Mouse (Mus musculus) hindbrain, embryonic 10.5 days (tissue): ENCODE measurements at regions not wholly inside any gene's neighbourhood (a gene's known extent, or its start where the extent isn't known, plus 50 kb on each side); places are given as distances from the start of the nearest gene placed in this dataset.

Experiments
- DNase-seq: peaks from one replicate; pipeline ENCODE4 v3.0.0-alpha.2; 2017; ENCODE audit warnings: low spot score
- H3K27ac ChIP-seq: fragments of 300-500 bp; sonication (generic); 2 replicates; pipeline ENCODE4 v1.5.1; 2016; ENCODE audit warnings: mild to moderate bottlenecking, moderate library complexity
- H3K27me3 ChIP-seq: fragments of 300-500 bp; sonication (generic); 2 replicates; pipeline ENCODE4 v1.6.1; 2016; ENCODE audit warnings: mild to moderate bottlenecking; ENCODE audit not compliant: poor library complexity, insufficient read depth, severe bottlenecking
- H3K36me3 ChIP-seq: fragments of 300-500 bp; sonication (generic); 2 replicates; pipeline ENCODE4 v1.6.1; 2016; ENCODE audit warnings: mild to moderate bottlenecking, moderate library complexity
- H3K4me1 ChIP-seq: fragments of 300-500 bp; sonication (generic); replicated peaks from 2 replicates; pipeline ENCODE4 v1.6.1; 2016; ENCODE audit warnings: mild to moderate bottlenecking
- H3K4me3 ChIP-seq: fragments of 300-500 bp; sonication (generic); 2 replicates; pipeline ENCODE4 v1.5.1; 2016; ENCODE audit warnings: mild to moderate bottlenecking, moderate library complexity
- H3K9me3 ChIP-seq: fragments of 300-500 bp; sonication (generic); 2 replicates; pipeline ENCODE4 v1.6.1; 2016; ENCODE audit warnings: mild to moderate bottlenecking, moderate library complexity
- WGBS: fragments of 180-500 bp; shearing (Covaris S2); methylation state at CpG from one replicate; pipeline ENCODE4 v1.1.7; 2016; 5-methylcytosine and 5-hydroxymethylcytosine counted together

GRCm38 (mm10) chr8:79505381-79505780 is 106.1 kb upstream of the Smad1 start:
- Histone ChIP-seq H3K27ac (no peak overlapping the region), H3K4me3 (no peak overlapping the region), H3K27me3 (no peaks in the 10 kb centered on the region), H3K9me3 (no peaks in the 10 kb centered on the region), H3K36me3 (no peaks in the 10 kb centered on the region), H3K4me1 (no peaks in the 10 kb centered on the region)
- WGBS = 83% methylated on average over 5 of the region's 5 CpGs
- no peak for DNase-seq

GRCm38 (mm10) chr8:79503906-79504305 is 104.6 kb upstream of the Smad1 start:
- Histone ChIP-seq H3K9me3 (no peaks in the 10 kb centered on the region), H3K27me3 (no peaks in the 10 kb centered on the region), H3K4me1 (no peaks in the 10 kb centered on the region), H3K36me3 (no peaks in the 10 kb centered on the region), H3K4me3 (no peak overlapping the region), H3K27ac (no peak overlapping the region)
- DNase-seq = no peak
- WGBS = 83% methylated on average over 2 of the region's 2 CpGs

- WGBS = 76% methylated on average over 4 of the region's 4 CpGs
- peaks cover 6% of the 10 kb centered on the region; the same call in 1 of the 2 replicates for H3K4me1 ChIP-seq
- no peaks in the 10 kb centered on the region for H3K36me3 ChIP-seq
- H3K27me3 ChIP-seq = no peaks in the 10 kb centered on the region
- no peaks in the 10 kb centered on the region for H3K9me3 ChIP-seq
- DNase-seq = no peak
- H3K27ac ChIP-seq = no peak overlapping the region
- H3K4me3 ChIP-seq = no peak overlapping the region
Observed at GRCm38 (mm10) chr8:79502062-79502461, 102.7 kb upstream of the Smad1 start.

- Histone ChIP-seq H3K27me3 (no peaks in the 10 kb centered on the region), H3K36me3 (no peaks in the 10 kb centered on the region), H3K9me3 (no peaks in the 10 kb centered on the region), H3K4me1 (peaks cover 6% of the 10 kb centered on the region; the same call in 1 of the 2 replicates), H3K4me3 (no peak overlapping the region), H3K27ac (no peak overlapping the region)
- WGBS = 88% methylated on average over 11 of the region's 11 CpGs
- no peak for DNase-seq
Observed at GRCm38 (mm10) chr8:79501238-79501637, 101.9 kb upstream of the Smad1 start.

- H3K9me3 ChIP-seq = no peaks in the 10 kb centered on the region
- H3K36me3 ChIP-seq = no peaks in the 10 kb centered on the region
- H3K4me3 ChIP-seq = no peak overlapping the region
- H3K27ac ChIP-seq = no peak overlapping the region
- peaks cover 6% of the 10 kb centered on the region; the same call in 1 of the 2 replicates for H3K4me1 ChIP-seq
- no peak for DNase-seq
- no peaks in the 10 kb centered on the region for H3K27me3 ChIP-seq
- WGBS = 86% methylated on average over 2 of the region's 2 CpGs
Observed at GRCm38 (mm10) chr8:79499258-79499657, 99.9 kb upstream of the Smad1 start.

- no peak overlapping the region for H3K27ac ChIP-seq
- WGBS = 74% methylated on average over 2 of the region's 2 CpGs
- no peak overlapping the region for H3K4me3 ChIP-seq
- H3K27me3 ChIP-seq = no peaks in the 10 kb centered on the region
- no peaks in the 10 kb centered on the region for H3K36me3 ChIP-seq
- no peak for DNase-seq
- H3K9me3 ChIP-seq = no peaks in the 10 kb centered on the region
- peaks cover 6% of the 10 kb centered on the region; the same call in 1 of the 2 replicates for H3K4me1 ChIP-seq
Observed at GRCm38 (mm10) chr8:79498611-79499010, 99.3 kb upstream of the Smad1 start.

- peaks cover 12% of the 10 kb centered on the region for H3K4me1 ChIP-seq
- 75% methylated on average over 10 of the region's 10 CpGs for WGBS
- no peaks in the 10 kb centered on the region for H3K36me3 ChIP-seq
- H3K27me3 ChIP-seq = no peaks in the 10 kb centered on the region
- no peak overlapping the region for H3K27ac ChIP-seq
- no peak overlapping the region for H3K4me3 ChIP-seq
- no peak for DNase-seq
- H3K9me3 ChIP-seq = no peaks in the 10 kb centered on the region
Observed at GRCm38 (mm10) chr8:79491156-79491698, 91.9 kb upstream of the Smad1 start.

GRCm38 (mm10) chr8:79490739-79491138 is 91.4 kb upstream of the Smad1 start:
- 40% methylated on average over 4 of the region's 4 CpGs for WGBS
- no peaks in the 10 kb centered on the region for H3K27me3 ChIP-seq
- no peak for DNase-seq

GRCm38 (mm10) chr8:79488861-79489260 is 89.5 kb upstream of the Smad1 start:
- Histone ChIP-seq H3K4me1 (peaks cover 12% of the 10 kb centered on the region), H3K27me3 (no peaks in the 10 kb centered on the region), H3K27ac (no peak overlapping the region), H3K9me3 (no peaks in the 10 kb centered on the region), H3K36me3 (no peaks in the 10 kb centered on the region), H3K4me3 (no peak overlapping the region)
- 70% methylated on average over 2 of the region's 2 CpGs for WGBS
- DNase-seq = no peak

More at GRCm38 (mm10) chr8:79490739-79491138, 91.4 kb upstream of the Smad1 start:
- H3K36me3 ChIP-seq = no peaks in the 10 kb centered on the region
- H3K4me3 ChIP-seq = no peak overlapping the region
- peaks cover 12% of the 10 kb centered on the region for H3K4me1 ChIP-seq
- no peaks in the 10 kb centered on the region for H3K9me3 ChIP-seq
- H3K27ac ChIP-seq = no peak overlapping the region

- no peaks in the 10 kb centered on the region for H3K9me3 ChIP-seq
- H3K4me3 ChIP-seq = no peak overlapping the region
- H3K4me1 ChIP-seq = peaks cover 12% of the 10 kb centered on the region
- WGBS = 87% methylated on average over 6 of the region's 6 CpGs
- no peaks in the 10 kb centered on the region for H3K27me3 ChIP-seq
- no peak overlapping the region for H3K27ac ChIP-seq
- H3K36me3 ChIP-seq = no peaks in the 10 kb centered on the region
- DNase-seq = no peak
Observed at GRCm38 (mm10) chr8:79487597-79487996, 88.3 kb upstream of the Smad1 start.

GRCm38 (mm10) chr8:79479326-79479725 is 80.0 kb upstream of the Smad1 start:
- no peak overlapping the region for H3K27ac ChIP-seq
- no peaks in the 10 kb centered on the region for H3K36me3 ChIP-seq
- H3K9me3 ChIP-seq = no peaks in the 10 kb centered on the region
- H3K4me3 ChIP-seq = no peak overlapping the region
- 94% methylated on average over 8 of the region's 8 CpGs for WGBS
- DNase-seq = no peak
- no peaks in the 10 kb centered on the region for H3K27me3 ChIP-seq
- H3K4me1 ChIP-seq = peaks cover 10% of the 10 kb centered on the region

- WGBS = 32% methylated on average over 5 of the region's 5 CpGs
- Histone ChIP-seq H3K9me3 (no peaks in the 10 kb centered on the region), H3K27me3 (no peaks in the 10 kb centered on the region), H3K27ac (no peak overlapping the region), H3K4me3 (no peak overlapping the region), H3K36me3 (no peaks in the 10 kb centered on the region), H3K4me1 (peaks cover 13% of the 10 kb centered on the region)
- DNase-seq = no peak
Observed at GRCm38 (mm10) chr8:79476012-79476411, 76.7 kb upstream of the Smad1 start.

GRCm38 (mm10) chr8:79474679-79475078 is 75.4 kb upstream of the Smad1 start:
- WGBS = 68% methylated on average over 8 of the region's 8 CpGs
- no peak overlapping the region for H3K27ac ChIP-seq
- no peak for DNase-seq
- no peaks in the 10 kb centered on the region for H3K9me3 ChIP-seq
- no peaks in the 10 kb centered on the region for H3K36me3 ChIP-seq
- no peak overlapping the region for H3K4me3 ChIP-seq
- no peaks in the 10 kb centered on the region for H3K27me3 ChIP-seq
- H3K4me1 ChIP-seq = peaks cover 13% of the 10 kb centered on the region

GRCm38 (mm10) chr8:79452101-79452500 is 52.8 kb upstream of the Smad1 start:
- H3K27me3 ChIP-seq = no peaks in the 10 kb centered on the region
- no peaks in the 10 kb centered on the region for H3K4me1 ChIP-seq

More at GRCm38 (mm10) chr8:79452101-79452500, 52.8 kb upstream of the Smad1 start:
- no peak overlapping the region for H3K27ac ChIP-seq
- no peak for DNase-seq
- H3K9me3 ChIP-seq = no peaks in the 10 kb centered on the region
- H3K4me3 ChIP-seq = no peak overlapping the region
- H3K36me3 ChIP-seq = no peaks in the 10 kb centered on the region
